Mouse (Mus musculus) cerebellum, adult 2 months (tissue): ENCODE measurements around the gene Srrd. TPM values are rescaled to one million over a fixed set of nuclear protein-coding genes. Genes with fewer than 3 reads are reported as not detected.

Experiments
- DNase-seq, 2 experiments: peaks; one replicate each; pipeline ENCODE4 v3.0.0; 2021
- H3K27ac ChIP-seq: fragments of 200-500 bp; 2 replicates; pipeline ENCODE4 v1.5.1; 2012; ENCODE audit warnings: low read length, control low read depth, inconsistent platforms; ENCODE audit not compliant: insufficient read depth
- H3K27me3 ChIP-seq: fragments of 200-500 bp; 2 replicates; pipeline ENCODE4 v1.6.1; 2012; ENCODE audit warnings: inconsistent platforms, mild to moderate bottlenecking, low read length, moderate library complexity; ENCODE audit not compliant: control insufficient read depth, insufficient read depth
- H3K4me1 ChIP-seq: fragments of 200-500 bp; 2 replicates; pipeline ENCODE4 v1.6.1; 2011; ENCODE audit warnings: low read length; ENCODE audit not compliant: control insufficient read depth, insufficient read depth
- H3K4me3 ChIP-seq: fragments of 200-500 bp; replicated peaks from 2 replicates; pipeline ENCODE3; 2011; ENCODE audit warnings: mild to moderate bottlenecking, low read depth, low read length, control low read depth; ENCODE audit not compliant: insufficient read depth
- CTCF ChIP-seq: fragments of 200-500 bp; IDR thresholded peaks from 2 replicates; pipeline ENCODE4 v1.5.1; 2011; ENCODE audit warnings: low read depth, mild to moderate bottlenecking, control low read depth, low read length, moderate library complexity, borderline replicate concordance; ENCODE audit not compliant: insufficient read depth
- POLR2A ChIP-seq: fragments of 200-500 bp; IDR thresholded peaks from 2 replicates; pipeline ENCODE4 v1.6.1; 2011; ENCODE audit warnings: low read length, control low read depth, borderline replicate concordance; ENCODE audit not compliant: insufficient read depth
- WGBS: fragments of 180-500 bp; shearing (Covaris S2); methylation state at CpG from one replicate; pipeline ENCODE4 v1.1.7; 2018; 5-methylcytosine and 5-hydroxymethylcytosine counted together
- polyA plus RNA-seq: library from polyadenylated mRNA; depleted of rRNA; stranded (reverse); fragments of >200 nt; gene quantifications from 2 replicates; pipeline ENCODE4 v1.2.3, GENCODE M21; 2012; rRNA removed

Gene Srrd
- polyA plus RNA-seq, 1 experiment, result 56.6 TPM

GRCm38 (mm10) chr5:112288193-112289141 lies 54.4 kb downstream of the Srrd start:
- no peak for DNase-seq
- no peaks in the 10 kb centered on the region for H3K27me3 ChIP-seq

GRCm38 (mm10) chr5:112287652-112288051 lies 55.2 kb downstream of the Srrd start:
- DNase-seq, result no peak
- Histone ChIP-seq H3K27me3 (no peaks in the 10 kb centered on the region), H3K4me3 (no peak overlapping the region), H3K4me1 (peaks cover 29% of the 10 kb centered on the region), H3K27ac (no peak overlapping the region)
- 85% methylated on average over 2 of the region's 2 CpGs for WGBS
- no peak for TF ChIP-seq POLR2A
- TF ChIP-seq CTCF, result no peak

More at GRCm38 (mm10) chr5:112288193-112289141, 54.4 kb downstream of the Srrd start:
- peaks cover 23% of the 10 kb centered on the region for H3K4me1 ChIP-seq
- no peak overlapping the region for H3K4me3 ChIP-seq
- H3K27ac ChIP-seq, result no peak overlapping the region
- 83% methylated on average over 9 of the region's 9 CpGs for WGBS
- TF ChIP-seq POLR2A, result no peak
- no peak for TF ChIP-seq CTCF

Other genes starting within 250 kb of the Srrd start
- gene Cryba4, start 90.5 kb downstream of the Srrd start, polyA plus RNA-seq, result 0.51 and 0.52 TPM in 2 replicates
- gene Crybb1, start 87.2 kb downstream of the Srrd start, polyA plus RNA-seq, result 1.3 and 1.9 TPM in 2 replicates
- gene Tpst2, start 66.3 kb downstream of the Srrd start, polyA plus RNA-seq, result 30.3 and 35.2 TPM in 2 replicates
- gene Tfip11, start 16.7 kb downstream of the Srrd start, polyA plus RNA-seq, result 48.2 and 50.8 TPM in 2 replicates
- gene Hps4, start within 50 bp of the Srrd start, polyA plus RNA-seq, result 47.4 and 54.5 TPM in 2 replicates
- gene Gm6583, start 13.0 kb upstream of the Srrd start, polyA plus RNA-seq, result not detected in 2 replicates
- 87.9 and 92.7 TPM in 2 replicates for gene Asphd2, start 51.8 kb upstream of the Srrd start, polyA plus RNA-seq
- not detected in 2 replicates for gene Gm6588, start 106.4 kb upstream of the Srrd start, polyA plus RNA-seq
- gene Sez6l, start 234.1 kb upstream of the Srrd start, polyA plus RNA-seq, result 81.5 and 93.9 TPM in 2 replicates